Mouse (Mus musculus) heart, adult 2 months (tissue): ENCODE measurements around the gene Olfr794. TPM values are rescaled to one million over a fixed set of nuclear protein-coding genes. Genes with fewer than 3 reads are reported as not detected.

ENCODE experiments used
- DNase-seq, 2 experiments: peaks; one replicate each; pipeline ENCODE4 v3.0.0; 2021
- H3K27ac ChIP-seq: fragments of 200-600 bp; 2 replicates; pipeline ENCODE4 v1.8.1; 2022
- H3K27me3 ChIP-seq: fragments of 200-500 bp; 2 replicates; pipeline ENCODE4 v1.6.1; 2012; ENCODE audit warnings: mild to moderate bottlenecking, low read length, inconsistent platforms, mixed read lengths; ENCODE audit not compliant: control insufficient read depth, insufficient read depth
- H3K36me3 ChIP-seq: fragments of 200-500 bp; 2 replicates; pipeline ENCODE4 v1.6.1; 2012; ENCODE audit warnings: low read length, inconsistent platforms; ENCODE audit not compliant: control insufficient read depth, insufficient read depth
- H3K4me1 ChIP-seq: fragments of 200-500 bp; 2 replicates; pipeline ENCODE4 v1.6.1; 2011; ENCODE audit warnings: low read length; ENCODE audit not compliant: control insufficient read depth, insufficient read depth
- H3K4me3 ChIP-seq: fragments of 200-600 bp; 2 replicates; pipeline ENCODE4 v1.8.1; 2022
- H3K79me2 ChIP-seq: fragments of 200-500 bp; replicated peaks from 2 replicates; pipeline ENCODE4 v1.6.1; 2012; ENCODE audit warnings: mild to moderate bottlenecking, inconsistent platforms, low read length, moderate library complexity, mixed read lengths; ENCODE audit not compliant: control insufficient read depth, insufficient read depth
- H3K9ac ChIP-seq: fragments of 200-500 bp; 2 replicates; pipeline ENCODE4 v1.6.1; 2012; ENCODE audit warnings: low read depth, mild to moderate bottlenecking, control low read depth, inconsistent platforms, low read length, mixed read lengths
- CTCF ChIP-seq: fragments of 200-600 bp; IDR thresholded peaks from 2 replicates; pipeline ENCODE4 v1.8.1; 2022; ENCODE audit warnings: antibody characterized with exemption, mild to moderate bottlenecking, moderate library complexity
- EP300 ChIP-seq: fragments of 200-500 bp; IDR thresholded peaks from 2 replicates; pipeline ENCODE4 v1.6.1; 2011; ENCODE audit warnings: low read depth, low read length, control low read depth; ENCODE audit not compliant: insufficient read depth
- POLR2A ChIP-seq: fragments of 200-500 bp; IDR thresholded peaks from 2 replicates; pipeline ENCODE4 v1.6.1; 2011; ENCODE audit warnings: mild to moderate bottlenecking, low read depth, low read length, control low read depth; ENCODE audit not compliant: insufficient read depth
- WGBS: fragments of 180-500 bp; shearing (Covaris S2); methylation state at CpG from one replicate; pipeline ENCODE4 v1.1.7; 2018; 5-methylcytosine and 5-hydroxymethylcytosine counted together
- intact Hi-C: fragments of 180-260 bp; cut with DNase I; formaldehyde crosslinking; loops from one replicate; pipeline ENCODE4 v1.15.1; 2025
- long read RNA-seq: library from polyadenylated mRNA; stranded (forward); transcript quantifications from one replicate; pipeline ENCODE4 v2.0.0, GENCODE M21; 2021
- polyA plus RNA-seq: library from polyadenylated mRNA; depleted of rRNA; stranded (reverse); fragments of >200 nt; gene quantifications from 2 replicates; pipeline ENCODE4 v1.2.3, GENCODE M21; 2012; rRNA removed
- total RNA-seq, 2 experiments: library from RNA; stranded (reverse); gene quantifications; 2 replicates each; pipeline ENCODE4 v1.2.3; 2021

The Olfr794 gene
- total RNA-seq (not detected), polyA plus RNA-seq (not detected in 2 replicates)
- long read RNA-seq, result 0 reads

DNA sequence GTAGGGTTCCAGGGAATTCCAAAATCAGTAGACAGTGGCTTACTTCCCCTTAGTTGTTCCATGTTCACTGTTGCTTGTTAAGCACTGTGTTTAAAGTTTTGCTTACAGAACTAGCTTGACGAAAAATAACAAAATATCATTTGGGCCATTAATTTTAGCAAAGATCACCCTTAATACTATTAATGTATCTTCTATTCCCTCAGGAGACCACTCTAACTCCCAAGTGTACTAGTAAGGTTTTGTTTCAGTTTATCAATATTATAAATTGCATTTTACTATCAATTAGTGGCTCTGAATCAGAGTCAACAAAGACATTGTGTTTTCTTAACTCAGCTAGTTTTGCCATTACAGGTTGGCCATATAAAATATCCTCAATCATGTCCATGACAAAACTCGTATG lies at the start of gene Olfr794:
Gene Olfr794, plus strand, starts transcription at position 301 of the 400 bp plus-strand sequence.
- Histone ChIP-seq H3K4me1 (no peaks in the 10 kb centered on the region), H3K36me3 (no peaks in the 10 kb centered on the region), H3K27ac (no peak within 1 kb of the TSS), H3K79me2 (no peaks in the 10 kb centered on the region), H3K4me3 (no peak within 1 kb of the TSS), H3K9ac (no peak within 1 kb of the TSS), H3K27me3 (no peaks in the 10 kb centered on the region)
- intact Hi-C loops, result no loop called here
- DNase-seq, result no peak
- no peak for TF ChIP-seq EP300
- no peak for TF ChIP-seq CTCF
- no peak for TF ChIP-seq POLR2A
- 56% methylated on average over 2 of the region's 2 CpGs for WGBS

DNA sequence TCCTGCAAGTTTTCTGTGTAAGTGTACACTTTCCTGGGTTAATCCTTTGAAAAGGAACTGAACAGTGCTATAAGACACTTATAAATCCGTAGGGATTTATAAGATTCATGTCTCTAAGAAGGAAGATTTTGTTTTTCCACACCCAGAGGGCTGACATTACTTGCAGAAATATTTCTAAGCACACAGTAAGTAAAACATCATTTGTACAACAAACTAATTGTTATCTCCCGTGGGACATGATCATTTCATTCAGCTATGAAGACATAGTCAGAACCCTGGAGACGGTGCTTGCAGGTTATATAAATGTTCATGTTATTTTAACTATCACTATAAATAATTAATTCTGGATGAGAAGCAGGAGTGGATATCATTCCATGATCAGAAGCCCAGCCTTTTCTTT lies 46.0 kb upstream of the Olfr794 start, which contains the start of gene Olfr791:
Gene Olfr791, plus strand, starts transcription at position 301 of the 400 bp plus-strand sequence.
- no peaks in the 10 kb centered on the region for H3K4me1 ChIP-seq
- no peak within 1 kb of the TSS for H3K9ac ChIP-seq
- intact Hi-C loops, result no loop called here
- TF ChIP-seq CTCF (no peak), POLR2A (no peak), EP300 (no peak)
- H3K79me2 ChIP-seq, result no peaks in the 10 kb centered on the region
- no peak for DNase-seq
- WGBS, result 58% methylated on average over 3 of the region's 3 CpGs
- H3K36me3 ChIP-seq, result no peaks in the 10 kb centered on the region
- H3K27ac ChIP-seq, result no peak within 1 kb of the TSS
- H3K27me3 ChIP-seq, result no peaks in the 10 kb centered on the region
- H3K4me3 ChIP-seq, result no peak within 1 kb of the TSS

DNA sequence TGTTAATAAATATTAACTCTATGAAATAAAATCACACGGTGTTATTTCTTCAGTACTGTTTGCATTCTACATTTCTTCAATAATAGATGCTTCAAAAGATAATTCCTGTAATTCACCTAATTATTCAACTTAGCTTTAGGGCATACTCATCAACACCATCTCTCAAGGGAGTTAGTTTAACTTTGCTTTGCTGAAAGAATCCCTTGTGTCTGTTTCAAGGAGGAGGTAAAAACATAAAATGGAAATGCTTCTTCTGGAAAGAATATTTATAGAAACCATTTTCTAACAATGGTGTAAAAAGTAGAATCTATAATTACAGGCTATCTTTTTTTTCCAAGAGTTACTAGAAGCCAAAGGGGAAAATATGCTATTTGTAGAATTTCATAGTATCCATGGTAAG lies 28.6 kb upstream of the Olfr794 start, which contains the start of gene Olfr792:
Gene Olfr792, plus strand, starts transcription at position 301 of the 400 bp plus-strand sequence.
- Histone ChIP-seq H3K36me3 (no peaks in the 10 kb centered on the region), H3K27me3 (no peaks in the 10 kb centered on the region), H3K9ac (no peak within 1 kb of the TSS), H3K27ac (no peak within 1 kb of the TSS), H3K4me1 (no peaks in the 10 kb centered on the region), H3K79me2 (no peaks in the 10 kb centered on the region), H3K4me3 (no peak within 1 kb of the TSS)
- DNase-seq, result no peak
- intact Hi-C loops, result no loop called here
- TF ChIP-seq CTCF, result no peak
- TF ChIP-seq POLR2A, result no peak
- no peak for TF ChIP-seq EP300
- 71% methylated on average over 1 of the region's 1 CpGs for WGBS

DNA sequence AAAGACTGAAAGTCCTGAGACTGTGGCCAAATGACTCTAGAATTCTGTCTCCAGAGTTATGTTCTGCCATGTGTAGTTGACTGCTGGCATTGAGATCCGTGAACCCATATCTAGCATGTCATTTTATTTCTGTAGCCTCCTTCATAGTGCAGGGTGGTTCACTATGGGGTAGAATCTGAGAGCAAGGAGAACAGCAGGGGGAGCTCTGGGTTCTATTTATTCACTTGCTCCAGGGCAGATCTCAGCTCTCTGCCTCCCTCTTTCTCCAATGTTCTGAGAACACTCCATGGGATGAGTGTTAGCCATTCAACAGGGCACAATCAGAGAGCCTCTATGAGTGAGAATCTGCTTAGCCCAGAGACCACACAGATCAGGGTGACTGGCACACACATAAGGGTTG lies 18.1 kb upstream of the Olfr794 start:
- no peak overlapping the region for H3K9ac ChIP-seq
- H3K79me2 ChIP-seq, result no peaks in the 10 kb centered on the region
- no peaks in the 10 kb centered on the region for H3K36me3 ChIP-seq
- TF ChIP-seq CTCF (no peak), POLR2A (no peak), EP300 (no peak)
- H3K27me3 ChIP-seq, result no peaks in the 10 kb centered on the region
- no peak for DNase-seq
- WGBS, result 23% methylated on average over 1 of the region's 1 CpGs
- intact Hi-C loops, result no loop called here
- H3K4me3 ChIP-seq, result no peak overlapping the region
- H3K4me1 ChIP-seq, result no peaks in the 10 kb centered on the region
- no peak overlapping the region for H3K27ac ChIP-seq

DNA sequence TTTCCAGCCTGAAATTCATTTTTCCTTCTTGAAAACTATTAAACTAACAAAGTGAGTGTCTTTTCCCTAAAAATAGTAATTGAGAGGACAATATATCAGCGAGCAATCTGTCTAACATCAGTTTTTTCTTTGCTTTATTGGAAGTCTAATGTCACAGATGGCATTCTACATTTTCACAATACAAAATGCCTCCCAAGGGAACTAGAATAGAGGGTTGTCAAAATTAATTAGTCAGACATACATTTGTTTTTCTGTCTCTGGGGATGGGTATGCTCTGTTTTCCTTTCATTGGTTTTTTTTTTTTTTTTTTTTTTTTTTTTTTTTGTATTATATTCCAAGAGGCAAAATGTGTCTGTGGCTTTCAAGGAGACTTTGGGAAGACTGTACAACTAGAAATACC lies 9.6 kb downstream of the Olfr794 start:
- WGBS, result 54% methylated on average over 1 of the region's 1 CpGs
- no peak for DNase-seq
- Histone ChIP-seq H3K9ac (no peak overlapping the region), H3K27ac (no peak overlapping the region), H3K36me3 (no peaks in the 10 kb centered on the region), H3K27me3 (no peaks in the 10 kb centered on the region), H3K79me2 (no peaks in the 10 kb centered on the region), H3K4me3 (no peak overlapping the region), H3K4me1 (no peaks in the 10 kb centered on the region)
- TF ChIP-seq CTCF, result no peak
- no peak for TF ChIP-seq POLR2A
- no peak for TF ChIP-seq EP300
- intact Hi-C loops, result no loop called here

DNA sequence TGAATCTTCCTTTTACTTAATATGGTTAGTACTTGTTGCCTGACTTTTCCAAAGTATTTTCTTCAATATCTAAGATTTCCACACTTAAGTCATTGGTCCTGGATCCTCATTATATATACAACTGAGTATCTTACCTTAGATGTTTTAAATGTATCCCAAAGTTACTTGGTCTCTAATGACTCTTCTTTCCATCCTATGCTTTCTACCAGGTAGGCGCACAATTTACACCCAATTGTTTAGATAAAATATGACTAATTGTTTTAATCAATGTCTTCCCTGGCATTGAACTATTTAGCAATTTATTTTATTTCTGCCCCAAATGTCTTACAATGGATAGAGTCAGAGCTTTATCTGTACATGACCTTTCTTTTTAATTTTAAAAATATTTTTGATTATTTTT lies 45.0 kb downstream of the Olfr794 start, which contains the start of gene Olfr796:
Gene Olfr796, minus strand, starts transcription at position 101 of the 400 bp plus-strand sequence.
- no peaks in the 10 kb centered on the region for H3K36me3 ChIP-seq
- H3K27me3 ChIP-seq, result no peaks in the 10 kb centered on the region
- 87% methylated on average over 1 of the region's 1 CpGs for WGBS
- no peaks in the 10 kb centered on the region for H3K4me1 ChIP-seq
- no peak within 1 kb of the TSS for H3K27ac ChIP-seq
- H3K79me2 ChIP-seq, result no peaks in the 10 kb centered on the region
- H3K4me3 ChIP-seq, result no peak within 1 kb of the TSS
- intact Hi-C loops, result no loop called here
- TF ChIP-seq POLR2A (no peak), EP300 (no peak), CTCF (no peak)
- DNase-seq, result no peak
- H3K9ac ChIP-seq, result no peak within 1 kb of the TSS
